Mouse (Mus musculus) cortical plate, adult 2 months (tissue): ENCODE results near the gene Ush1g.

ENCODE experiments used
- CTCF ChIP-seq: fragments of 200-500 bp; IDR thresholded peaks from 2 replicates; pipeline ENCODE4 v1.5.1; 2011; ENCODE audit warnings: mild to moderate bottlenecking, control low read depth, low read length; ENCODE audit not compliant: insufficient read depth; ENCODE audit errors: extremely low read depth
- POLR2A ChIP-seq: fragments of 200-500 bp; IDR thresholded peaks from 2 replicates; pipeline ENCODE4 v1.6.1; 2011; ENCODE audit warnings: mild to moderate bottlenecking, low read length, control low read depth; ENCODE audit not compliant: insufficient read depth; ENCODE audit errors: extremely low read depth

GRCm38 (mm10) chr11:115367395-115367944 is 45.6 kb upstream of the Ush1g start, which contains the start of gene Hid1:
- TF ChIP-seq POLR2A, result peak; percentile 81
- no peak for TF ChIP-seq CTCF
